Mouse (Mus musculus) thymus, postnatal 36 days (tissue): Measurements from ENCODE around the gene Iqce.

ENCODE experiments used
- DNase-seq, 2 experiments: peaks; one replicate each; pipeline ENCODE4 v3.0.0; 2022; ENCODE audit warnings: mixed read lengths in 2 of 2

Iqce gene

DNA sequence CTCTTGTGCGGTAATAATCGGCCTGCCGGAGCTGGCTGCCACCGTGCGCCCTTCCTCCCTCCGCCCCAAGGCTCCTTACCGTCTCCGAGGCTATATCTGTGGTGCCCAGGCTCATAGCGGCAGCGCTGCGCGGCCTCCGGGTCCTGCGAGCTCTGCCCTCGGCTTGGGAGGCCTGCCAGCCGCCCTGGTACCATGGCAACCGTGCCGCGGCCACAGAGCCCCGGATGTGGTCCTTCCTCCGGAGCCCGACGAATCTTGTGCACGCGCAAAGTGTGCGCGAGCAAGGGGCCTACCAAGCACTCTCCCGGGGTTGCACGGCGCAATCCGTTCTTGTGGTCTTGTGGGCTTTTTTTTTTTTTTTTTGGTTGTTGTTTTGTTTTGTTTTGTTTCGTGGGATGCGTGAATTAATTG lies at the start of gene Iqce:
Gene Iqce, minus strand, starts transcription at position 276 of the 411 bp plus-strand sequence.
- DNase-seq, result peak; percentile 93 to 96

DNA sequence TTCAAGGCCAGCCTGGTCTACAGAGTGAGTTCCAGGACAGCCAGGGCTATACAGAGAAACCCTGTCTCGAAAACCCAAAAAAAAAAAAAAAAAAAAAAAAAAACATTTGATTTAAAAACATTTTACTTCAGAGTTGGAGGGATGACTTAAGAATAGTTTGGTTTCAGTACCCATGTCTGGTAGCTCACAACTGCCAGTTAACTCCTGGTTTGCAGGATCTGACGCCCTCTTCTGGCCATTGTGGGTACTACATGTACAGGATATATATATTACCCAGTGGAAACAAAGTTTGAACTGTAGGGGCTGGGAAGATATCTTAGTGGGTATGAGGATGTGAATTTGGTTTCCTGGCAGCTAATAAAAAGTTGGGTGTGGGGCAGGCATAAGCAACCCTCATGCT lies 48.7 kb upstream of the Iqce start:
- no peak for DNase-seq

DNA sequence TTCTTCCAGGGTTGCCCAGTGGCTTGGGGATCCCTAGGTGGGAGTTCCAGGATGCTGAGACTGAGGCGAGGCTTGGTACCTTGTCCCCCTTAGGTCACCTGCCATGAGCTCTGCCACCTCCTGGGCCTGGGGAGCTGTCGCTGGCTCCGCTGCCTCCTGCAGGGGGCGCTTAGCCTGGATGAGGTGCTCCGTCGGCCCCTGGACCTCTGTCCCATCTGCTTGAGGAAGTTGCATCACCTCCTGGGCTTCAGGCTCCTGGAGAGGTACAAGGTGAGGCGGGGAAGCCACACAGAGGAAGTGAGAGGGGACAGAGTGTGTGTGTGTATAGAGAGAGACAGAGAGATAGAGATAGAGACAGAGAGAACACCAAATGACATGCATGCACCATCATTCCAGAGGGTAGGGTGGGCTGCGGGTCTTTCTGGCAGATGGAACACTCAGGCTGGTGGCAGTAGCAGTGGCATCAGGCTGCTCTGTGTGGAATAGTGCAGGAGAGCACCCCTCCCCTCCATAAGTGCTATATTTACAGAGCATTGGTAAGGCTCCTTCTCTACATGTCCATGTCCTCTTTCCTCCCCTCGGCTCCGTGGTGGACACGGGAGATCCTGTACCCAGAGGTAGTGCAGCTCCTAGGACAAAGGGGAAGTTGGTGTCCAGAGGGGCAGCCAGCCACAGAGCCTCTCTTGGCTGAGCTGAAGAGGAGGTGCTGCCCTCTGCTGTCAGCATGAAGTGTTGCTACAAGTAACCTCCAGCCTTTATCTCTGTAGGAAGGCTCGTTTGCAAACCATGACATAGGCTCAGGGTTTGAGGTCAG lies 47.1 kb upstream of the Iqce start:
- peak; percentile 57 to 62 for DNase-seq

DNA sequence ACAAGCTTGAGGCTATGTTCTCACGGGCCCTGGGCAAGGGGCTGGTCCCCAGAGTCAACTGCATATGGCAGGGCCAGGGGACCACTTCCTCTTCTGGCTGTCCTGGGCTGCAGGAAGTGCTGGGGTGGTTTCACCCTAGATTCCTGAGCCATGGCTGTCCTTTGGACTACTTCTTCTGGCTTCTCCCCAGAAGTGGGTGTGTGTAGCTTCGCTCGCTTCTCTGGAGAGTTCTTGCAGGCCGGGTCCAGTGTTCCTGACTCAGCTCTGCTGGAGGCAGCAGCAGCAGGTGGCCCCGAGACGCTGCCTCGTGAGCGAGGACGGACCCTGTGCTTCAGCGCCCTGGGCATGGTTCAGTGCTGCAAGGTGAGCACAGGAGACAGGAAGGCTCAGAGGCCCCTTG lies 46.2 kb upstream of the Iqce start:
- DNase-seq, result no peak

DNA sequence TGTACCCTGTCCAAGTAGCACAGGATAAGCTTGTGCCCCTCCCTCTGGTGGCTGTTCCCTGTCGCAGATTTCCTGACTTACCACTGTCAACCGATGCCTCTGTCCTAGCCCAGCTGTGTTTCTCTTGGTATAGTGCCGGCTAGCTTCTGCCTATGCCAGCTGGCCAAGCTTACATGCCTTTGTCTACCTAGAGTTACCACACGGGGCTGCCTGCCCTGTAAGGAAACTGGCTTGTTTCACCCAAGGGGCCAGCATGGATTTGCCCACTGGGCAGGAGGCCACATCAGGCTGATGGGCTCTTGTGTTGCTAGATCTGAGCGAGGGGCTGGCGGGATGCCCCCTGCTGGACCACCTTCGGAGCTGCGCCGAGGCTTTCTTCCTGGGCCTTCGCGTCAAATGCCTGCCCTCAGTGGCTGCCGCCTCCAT lies 41.5 kb upstream of the Iqce start:
- no peak for DNase-seq

DNA sequence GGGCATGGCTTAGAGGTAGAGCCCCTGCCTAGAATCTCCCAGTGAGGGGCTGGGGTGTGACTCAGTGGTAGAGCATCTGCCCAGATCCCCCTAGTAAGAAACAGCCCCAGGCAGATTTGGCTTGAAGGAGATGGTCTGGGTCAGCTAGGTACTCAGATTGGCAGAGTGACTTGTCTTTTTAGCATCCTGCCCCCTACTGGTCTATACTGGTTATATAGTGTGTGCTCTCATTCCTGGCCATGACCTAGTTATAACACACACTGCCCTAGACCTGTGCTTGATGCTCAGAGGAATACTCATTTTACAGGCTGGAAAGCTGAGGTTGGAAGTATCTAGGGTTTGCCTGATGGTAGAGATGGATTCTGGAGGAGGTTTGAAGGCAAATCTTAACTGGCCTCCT lies 39.7 kb upstream of the Iqce start:
- DNase-seq, result no peak

DNA sequence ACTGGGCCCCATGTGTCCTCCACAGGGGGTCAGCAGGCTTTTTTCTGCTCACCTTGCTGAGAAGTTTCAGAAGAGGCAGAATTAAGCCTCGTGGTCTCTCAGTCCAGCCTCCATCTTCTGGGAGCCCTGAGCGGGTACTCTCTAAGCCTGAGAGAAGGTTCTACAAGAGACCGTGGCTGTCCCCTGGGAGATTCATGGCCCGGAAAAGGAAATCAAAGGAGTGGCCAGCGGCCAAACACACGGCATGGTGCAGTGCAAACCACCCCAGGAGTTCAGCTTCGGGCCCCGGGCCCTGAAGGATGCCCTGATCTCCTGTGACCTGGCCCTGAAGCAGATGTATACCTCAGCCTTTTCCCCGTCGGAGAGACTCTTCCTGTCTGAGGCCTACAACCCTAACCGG lies 38.9 kb upstream of the Iqce start:
- no peak for DNase-seq

DNA sequence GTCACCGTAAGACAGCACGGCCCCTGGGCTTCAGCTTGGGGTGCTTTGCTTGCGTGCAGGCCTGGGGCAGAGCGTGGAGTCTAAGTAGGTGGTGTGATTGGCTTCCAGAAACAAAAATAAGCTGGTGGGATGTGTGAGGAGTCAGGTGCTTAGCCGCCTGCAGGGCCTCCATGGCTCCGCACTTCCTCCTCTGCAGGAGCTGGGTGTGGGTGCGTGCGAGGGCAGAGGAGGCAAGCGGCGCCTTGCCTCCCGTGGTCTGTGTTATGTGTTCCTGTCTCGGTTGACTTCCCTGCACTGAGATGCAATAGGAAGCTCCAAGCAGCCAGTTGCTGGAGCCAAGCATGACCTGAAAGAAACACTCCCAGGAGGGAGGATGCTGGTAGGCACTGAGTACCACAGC lies 37.6 kb upstream of the Iqce start:
- DNase-seq, result no peak

DNA sequence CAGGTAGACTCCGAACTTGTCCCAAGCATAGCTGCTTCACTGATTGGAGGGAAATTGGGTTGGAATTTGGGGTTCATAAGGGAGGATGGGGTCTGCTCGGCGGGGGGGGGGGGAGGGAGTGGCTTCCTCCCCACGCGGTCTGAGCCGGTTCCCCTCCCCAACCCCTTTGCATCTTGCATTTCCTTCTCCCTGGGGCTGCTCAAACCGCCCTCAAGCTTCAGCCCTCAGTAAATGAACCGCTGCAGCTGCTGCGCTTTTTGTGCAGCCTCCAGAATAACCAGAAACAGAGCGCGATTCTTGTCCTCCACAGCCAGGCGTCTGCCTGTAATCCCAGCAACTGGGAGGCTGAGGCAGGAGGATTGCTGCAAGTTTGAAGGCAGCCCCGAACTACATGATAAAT lies 34.0 kb upstream of the Iqce start:
- DNase-seq, result peak; percentile 24 to 39

DNA sequence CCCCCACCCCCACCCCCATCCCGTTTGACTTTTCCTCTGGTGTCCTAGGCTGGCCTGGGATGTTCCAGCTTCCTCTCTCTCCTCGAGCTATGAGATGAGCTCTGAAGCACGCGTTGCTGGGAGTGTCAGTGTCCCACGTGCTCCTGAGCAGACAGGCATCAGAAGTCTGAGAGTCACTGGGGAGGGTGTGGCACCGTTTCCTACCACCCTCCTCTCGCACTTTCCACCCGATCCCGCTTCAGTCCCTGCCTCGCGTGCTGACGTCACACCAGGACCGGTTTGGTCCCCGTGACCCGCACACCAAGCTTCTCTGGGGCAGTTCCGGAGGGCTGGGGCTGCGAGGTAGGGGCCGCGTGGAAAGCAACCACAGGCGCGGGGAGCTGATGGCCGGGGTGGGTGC lies 33.1 kb upstream of the Iqce start:
- peak in 1 of 2 experiments; percentile 35 for DNase-seq

DNA sequence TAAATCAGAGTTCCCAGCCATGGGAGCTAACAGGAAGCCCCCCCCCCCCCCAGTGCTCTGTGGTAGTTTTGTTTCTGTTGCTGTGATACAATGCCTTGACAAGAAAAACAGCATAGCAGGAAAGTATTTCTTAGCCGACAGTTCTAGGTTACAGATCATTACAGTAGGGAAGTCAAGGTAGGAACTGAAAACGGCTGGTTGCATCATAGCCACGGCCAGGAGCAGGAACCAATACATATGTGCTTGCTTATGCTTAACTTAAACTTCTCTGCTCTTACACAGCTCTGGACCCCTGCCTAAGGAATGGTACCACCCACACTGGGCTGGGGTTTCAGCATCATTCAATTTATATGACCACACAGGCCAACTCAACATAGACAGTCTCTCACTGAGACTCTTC lies 31.2 kb upstream of the Iqce start:
- DNase-seq, result no peak

DNA sequence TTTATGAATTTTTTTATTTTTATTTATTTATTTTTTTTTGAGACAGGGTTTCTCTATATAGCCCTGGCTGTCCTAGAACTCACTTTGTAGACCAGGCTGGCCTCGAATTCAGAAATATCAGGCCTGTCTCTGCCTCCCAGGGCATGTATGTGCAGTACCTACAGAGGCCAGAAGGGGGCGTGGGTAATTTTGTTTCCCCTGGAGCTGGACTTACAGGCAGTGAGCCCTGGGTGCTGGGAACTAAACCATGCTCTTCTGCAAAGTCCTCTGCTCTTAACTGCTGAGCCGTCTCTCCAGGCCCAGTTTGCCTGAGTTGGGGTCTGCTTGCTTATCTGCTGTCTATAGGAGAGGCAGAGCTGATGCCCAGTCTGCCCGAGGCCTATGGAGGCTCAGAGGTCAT lies 30.0 kb upstream of the Iqce start:
- DNase-seq, result peak; percentile 38 to 50

DNA sequence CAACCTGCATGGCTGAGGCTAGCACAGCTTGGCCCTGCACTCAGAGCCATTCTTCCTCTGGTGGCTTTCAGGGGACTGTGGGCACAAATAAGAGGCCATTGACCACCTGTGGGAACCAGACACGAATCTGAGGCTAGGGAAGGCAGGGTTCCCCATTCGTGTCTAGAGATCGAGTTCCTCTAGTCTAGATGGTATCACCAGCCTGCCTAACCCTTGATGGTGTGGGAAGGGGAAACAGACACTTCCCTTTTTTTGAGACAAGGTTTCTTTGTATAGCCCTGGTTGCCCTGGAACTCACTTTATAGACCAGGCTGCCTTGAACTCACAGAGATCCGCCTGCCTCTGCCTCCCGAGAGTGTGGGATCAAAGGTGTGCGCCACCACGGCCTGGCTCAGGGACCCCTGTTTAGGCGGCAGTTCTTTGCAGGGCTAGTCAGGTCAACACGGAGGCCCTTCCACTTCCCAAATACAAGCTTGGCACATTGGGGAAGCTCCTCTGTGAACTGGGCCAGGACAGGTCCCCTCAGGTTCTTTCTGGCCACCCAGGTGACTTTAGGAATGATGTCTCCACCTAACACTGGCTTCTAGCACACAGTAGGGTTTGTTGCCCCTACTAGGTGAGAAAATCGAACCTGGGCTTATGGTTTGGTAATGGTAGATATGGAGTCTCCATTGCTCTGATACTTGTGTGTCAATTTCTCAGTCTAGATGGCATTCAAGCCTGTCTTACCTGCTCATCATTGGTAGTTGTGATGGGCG lies 29.0 kb upstream of the Iqce start:
- no peak for DNase-seq

DNA sequence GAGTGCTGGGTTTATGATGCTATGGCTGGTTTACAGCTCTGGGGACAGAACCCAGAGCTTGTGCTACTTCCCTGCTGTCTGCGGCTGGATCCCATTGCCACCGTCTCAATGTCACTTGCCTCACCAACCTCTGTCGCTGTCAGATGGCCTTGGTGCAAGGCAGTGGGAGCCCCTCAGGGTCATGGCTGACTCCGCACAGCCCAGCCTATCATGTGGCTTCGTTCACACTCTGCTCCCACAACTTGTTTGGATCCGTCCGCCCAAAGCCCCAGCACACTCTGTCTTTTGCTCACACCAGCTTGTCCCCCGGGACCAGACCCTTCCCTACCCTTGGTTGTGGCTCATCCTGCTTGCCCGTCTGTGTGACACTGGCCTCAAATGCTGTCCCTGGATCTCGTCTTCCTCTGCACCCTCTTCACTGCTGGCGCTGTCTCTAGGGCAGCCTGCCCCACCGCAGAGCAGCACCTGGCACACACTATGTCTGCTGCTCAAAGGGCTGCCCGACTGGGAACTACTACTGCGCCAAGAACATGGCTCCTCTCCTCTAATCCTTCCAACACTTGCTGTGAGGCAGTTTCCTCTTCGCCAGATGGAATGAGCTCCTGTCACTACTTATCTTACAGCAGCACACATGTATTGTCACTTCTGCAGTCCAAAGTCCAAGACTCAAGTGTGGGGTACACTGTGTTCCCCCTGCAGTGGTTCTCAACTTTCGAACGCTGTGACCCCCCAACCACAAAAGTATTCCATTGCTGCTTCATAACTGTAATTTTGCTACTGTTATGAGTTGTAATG lies 25.0 kb upstream of the Iqce start:
- no peak for DNase-seq

DNA sequence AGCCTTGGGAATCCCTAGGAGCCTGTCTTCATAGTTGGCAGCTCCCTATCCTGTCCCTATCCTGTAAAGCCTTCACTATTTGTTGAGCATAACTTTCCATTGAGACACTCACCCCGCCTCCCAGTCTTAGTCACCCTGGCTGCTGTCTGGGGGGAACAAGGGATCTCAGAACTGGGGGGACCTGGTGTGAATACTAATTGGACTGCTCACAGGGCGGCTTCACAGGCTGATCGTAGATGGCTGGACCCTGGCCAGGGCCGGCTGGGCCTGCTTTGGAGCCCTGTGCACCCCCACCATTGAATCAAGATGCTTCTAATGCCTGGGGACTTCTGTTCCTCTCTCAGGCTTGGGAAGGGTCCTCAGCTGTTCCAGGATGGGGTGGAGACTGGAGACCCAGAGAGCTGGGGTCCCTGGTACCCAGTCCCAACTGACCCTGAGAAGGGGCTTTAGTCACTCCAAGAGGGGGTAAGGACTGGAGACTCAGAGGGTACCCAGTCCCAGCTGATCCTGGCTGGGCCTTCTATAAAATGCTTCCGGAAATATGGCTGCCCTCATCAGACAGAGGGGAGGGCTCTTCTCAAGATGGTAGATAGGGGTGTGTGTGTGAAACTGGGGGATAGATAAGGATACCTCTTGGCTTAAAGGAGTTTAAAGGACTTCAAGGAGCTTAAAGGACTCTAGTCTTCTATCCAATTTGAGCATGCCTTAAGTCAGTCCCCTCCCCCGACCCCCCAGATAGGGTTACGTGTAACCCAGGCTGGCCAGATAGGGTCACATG lies 24.1 kb upstream of the Iqce start:
- no peak for DNase-seq

DNA sequence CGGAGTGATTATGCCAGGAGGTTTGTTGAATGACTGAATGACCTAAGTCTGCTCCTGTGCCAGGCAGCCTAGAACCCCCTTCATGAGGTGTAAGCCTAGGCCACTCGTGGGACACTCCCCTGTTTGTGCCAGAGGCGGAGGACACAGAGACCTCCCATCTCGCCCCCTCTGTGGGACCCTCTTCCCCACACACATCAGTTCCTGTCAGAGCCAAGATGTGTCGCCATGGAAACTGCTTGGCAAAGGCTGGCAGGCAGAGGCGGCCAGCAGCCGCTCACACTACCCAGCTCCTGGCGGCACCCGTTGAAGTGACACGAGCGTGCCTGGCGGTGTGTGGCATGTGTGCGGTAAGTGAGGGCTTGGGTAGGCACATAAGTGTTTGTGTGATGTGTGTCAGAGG lies 21.6 kb upstream of the Iqce start, which contains the start of gene Amz1:
Gene Amz1, plus strand, starts transcription at position 306 of the 400 bp plus-strand sequence.
- no peak for DNase-seq

DNA sequence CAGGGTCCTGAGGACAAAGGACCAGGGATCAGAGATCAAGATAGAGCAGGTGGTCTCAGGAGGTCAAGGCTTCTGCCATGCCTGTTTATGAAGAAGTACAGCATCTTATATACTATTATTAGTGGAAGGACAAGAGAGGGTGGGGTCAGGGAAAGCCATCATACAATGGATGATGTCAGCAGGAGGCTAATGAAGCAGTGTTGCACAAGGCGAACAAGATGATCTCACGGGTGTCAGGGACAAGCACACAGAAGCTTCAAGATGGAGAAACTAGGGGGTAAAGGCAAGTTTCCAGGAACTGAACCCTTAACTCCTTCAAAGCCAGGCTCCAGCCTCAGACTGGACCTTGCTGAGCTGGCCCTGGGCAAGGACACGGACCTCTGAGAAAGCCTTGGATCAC lies 19.9 kb upstream of the Iqce start:
- DNase-seq, result no peak

DNA sequence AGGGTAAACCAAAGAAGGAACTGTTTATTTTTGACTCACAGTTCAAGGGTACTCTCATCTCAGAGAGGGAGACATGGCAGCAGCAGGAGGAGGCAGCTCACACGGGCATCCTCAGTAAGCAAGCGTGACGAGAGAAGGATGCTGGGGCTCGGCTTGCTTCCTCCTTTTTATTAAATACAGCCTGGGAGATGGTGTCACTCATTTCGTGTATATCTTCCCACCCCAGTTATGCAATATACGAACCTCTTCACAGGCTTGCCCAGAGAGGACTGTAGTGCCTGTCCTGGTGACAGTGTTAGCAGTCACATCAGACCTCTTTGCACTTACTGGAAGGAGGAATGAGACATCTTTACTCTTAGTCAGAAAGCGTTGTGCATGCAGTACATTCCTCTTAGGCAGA lies 18.6 kb upstream of the Iqce start:
- DNase-seq, result no peak

DNA sequence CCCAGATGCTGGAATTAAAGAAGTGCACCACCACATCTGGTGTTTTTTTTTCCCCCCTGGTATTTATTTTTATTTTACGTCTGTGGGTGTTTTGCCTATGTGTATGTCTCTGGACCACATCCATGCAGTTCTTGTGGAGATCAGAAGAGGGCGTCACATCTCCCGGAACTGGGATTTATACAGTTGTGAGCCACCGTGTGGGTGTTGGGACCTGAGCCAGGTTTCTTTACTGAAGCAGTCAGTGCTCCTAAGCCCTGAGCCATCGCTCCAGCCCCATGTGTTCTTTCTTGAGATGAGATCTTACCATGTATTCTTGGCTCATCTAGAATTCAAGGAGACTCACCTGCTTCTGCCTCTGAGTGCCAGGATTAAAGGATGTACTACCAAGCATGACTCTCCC lies 8.9 kb upstream of the Iqce start:
- DNase-seq, result no peak

DNA sequence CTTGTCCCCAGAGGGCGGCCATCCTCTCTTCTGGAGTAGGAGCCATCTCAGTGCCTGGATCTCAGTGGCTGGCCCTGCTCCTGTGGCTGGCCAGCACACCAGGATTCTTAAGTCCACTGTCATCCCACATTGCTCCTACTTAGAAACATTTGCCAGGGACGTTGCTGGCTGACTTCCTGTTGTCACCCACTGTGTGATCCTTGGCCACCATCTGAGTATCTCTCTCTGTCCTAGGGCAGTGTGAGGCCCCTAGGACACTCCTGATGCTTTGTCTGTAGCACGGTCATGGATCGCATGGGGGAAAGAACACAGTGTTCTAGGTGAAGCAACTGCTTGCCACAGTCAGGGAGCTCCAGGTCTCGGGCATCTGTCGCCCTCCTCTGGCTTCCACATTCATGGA lies 8.1 kb upstream of the Iqce start:
- no peak for DNase-seq

DNA sequence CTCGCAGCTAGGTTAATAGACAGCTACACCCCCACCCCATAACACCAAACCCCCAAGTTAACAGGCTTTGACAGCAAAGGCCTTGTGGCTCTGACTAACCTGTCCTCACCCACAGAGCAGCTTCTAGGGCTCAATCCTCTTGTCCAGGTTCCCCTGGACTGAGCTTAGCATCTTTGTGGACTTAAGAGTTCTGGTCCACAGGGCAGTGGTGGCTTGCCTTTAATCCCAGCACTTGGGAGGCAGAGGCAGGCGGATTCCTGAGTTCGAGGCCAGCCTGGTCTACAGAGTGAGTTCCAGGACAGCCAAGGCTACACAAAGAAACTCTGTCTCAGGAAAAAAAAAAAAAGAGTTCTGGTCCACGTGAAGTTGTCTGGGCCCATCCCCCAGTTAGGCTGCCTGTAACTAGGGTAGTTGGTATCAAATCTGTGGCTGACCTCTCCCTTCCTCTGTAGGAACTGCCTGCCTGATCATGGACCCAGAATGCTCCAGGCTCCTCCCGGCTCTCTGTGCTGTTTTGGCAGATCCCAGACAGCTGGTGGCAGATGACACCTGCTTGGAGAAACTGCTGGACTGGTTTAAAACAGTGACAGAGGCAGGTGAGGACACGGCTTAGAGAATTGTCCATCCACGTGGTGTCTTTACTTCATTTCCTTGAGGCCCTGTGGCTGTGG lies 3.5 kb upstream of the Iqce start:
- peak; percentile 4 to 17 for DNase-seq
